Mouse (Mus musculus) urinary bladder, postnatal 10 days (tissue): Measurements from ENCODE around the gene Bcat2.

Experiments used
- DNase-seq: peaks from one replicate; pipeline ENCODE4 v3.0.0; 2022; ENCODE audit warnings: low spot score

Gene Bcat2

GRCm38 (mm10) chr7:45587631-45588592, 18.0 kb downstream of the Bcat2 start:
- no peak for DNase-seq

DNA sequence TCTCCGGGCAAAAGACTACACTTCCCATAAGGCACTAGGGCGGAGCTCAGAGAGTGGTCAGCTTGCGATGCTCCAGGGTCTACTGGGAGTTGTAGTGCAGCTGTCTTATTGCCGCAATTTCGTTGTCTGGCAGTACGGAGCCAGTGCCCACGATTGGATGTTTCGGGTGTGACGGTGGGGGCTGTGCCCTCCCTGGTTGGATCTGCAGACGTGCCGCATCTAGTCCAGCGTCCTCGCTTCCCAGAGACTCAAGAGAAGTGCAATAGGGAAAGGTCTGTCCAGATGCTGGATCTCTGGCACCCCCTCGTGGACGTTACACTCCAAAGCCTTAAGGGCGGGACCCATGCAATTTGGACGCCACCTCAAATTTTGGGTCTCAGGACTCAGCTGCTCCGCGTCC, 19.2 kb downstream of the Bcat2 start:
- peak; percentile 73 for DNase-seq

- DNase-seq = no peak
Observed at GRCm38 (mm10) chr7:45589898-45590297, 19.9 kb downstream of the Bcat2 start.

- DNase-seq = no peak
Observed at GRCm38 (mm10) chr7:45590874-45591273, 20.9 kb downstream of the Bcat2 start.

- DNase-seq = no peak
Observed at GRCm38 (mm10) chr7:45591880-45592279, 21.9 kb downstream of the Bcat2 start.

DNA sequence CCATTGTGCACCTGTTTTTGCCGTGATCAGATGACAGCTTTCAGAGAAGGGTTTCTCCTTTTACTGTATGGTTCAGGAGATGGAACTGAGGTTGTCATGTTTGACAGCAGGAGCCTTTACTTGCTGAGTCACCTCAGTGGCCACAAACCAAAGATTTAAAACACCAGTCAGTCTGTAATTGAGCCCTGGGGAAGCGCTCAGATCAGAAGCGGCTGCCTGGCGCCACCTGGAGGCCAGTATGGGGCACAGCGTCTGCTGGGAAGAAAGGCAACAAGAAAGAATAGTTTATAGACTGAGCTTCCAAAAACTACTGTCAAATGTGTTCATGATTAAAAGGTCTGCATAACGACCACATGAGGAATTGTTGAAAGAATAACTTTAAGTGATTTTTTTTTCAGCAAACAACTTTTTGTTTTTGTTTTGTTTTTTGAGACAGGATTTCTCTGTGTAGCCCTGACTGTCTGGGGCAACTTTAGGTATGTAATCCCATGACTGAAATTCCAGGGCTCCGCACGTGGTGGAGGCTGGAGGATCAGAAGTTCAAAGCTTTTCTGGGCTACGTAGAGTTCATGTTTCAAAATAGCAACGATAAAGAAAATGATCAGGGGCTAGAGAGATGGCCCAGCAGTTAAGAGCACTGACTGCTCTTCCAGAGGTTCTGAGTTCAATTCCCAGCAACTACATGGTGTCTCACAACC, 23.3 kb downstream of the Bcat2 start:
- no peak for DNase-seq

GRCm38 (mm10) chr7:45595176-45595575, 25.2 kb downstream of the Bcat2 start:
- DNase-seq = no peak

GRCm38 (mm10) chr7:45596107-45596506, 26.2 kb downstream of the Bcat2 start:
- DNase-seq = no peak

DNA sequence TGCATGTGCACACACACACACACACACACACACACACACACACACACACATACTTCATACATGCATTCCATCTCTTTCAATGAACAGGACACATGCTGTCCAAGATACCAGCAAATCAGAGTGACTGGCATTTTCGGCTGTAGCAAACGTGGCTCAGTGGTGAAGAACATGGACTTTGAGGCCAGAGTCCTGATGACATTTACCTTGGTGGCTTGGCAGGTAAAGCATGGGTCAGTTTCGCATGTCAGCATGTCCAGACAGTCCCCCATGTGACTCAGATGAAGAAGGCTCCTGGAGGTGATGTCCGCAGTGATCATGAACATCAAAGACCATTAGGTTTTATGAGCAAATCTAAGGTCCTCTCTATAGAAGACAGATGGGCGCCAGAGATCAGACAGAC, 27.1 kb downstream of the Bcat2 start:
- no peak for DNase-seq

DNA sequence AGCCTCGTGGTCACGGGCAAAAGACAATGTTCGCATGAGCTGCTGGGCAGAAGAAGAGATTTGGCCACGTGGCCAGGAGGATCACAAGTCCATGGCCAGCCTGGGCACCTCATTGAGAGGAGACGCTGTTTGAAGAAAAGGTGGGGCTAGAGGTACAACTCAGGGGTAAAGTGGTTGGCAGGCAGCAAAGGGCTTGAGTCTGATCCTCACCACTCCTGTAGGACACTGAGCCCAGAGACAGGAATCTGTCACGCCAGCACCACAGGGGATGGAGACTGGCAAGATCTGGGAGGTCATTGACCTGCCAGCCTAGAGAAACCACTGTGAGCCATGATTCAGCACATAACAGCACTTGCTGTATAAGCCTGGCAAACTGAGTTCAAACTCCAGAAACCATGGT, 27.6 kb downstream of the Bcat2 start:
- no peak for DNase-seq

GRCm38 (mm10) chr7:45598960-45599879, 29.3 kb downstream of the Bcat2 start:
- peak; percentile 5 for DNase-seq

DNA sequence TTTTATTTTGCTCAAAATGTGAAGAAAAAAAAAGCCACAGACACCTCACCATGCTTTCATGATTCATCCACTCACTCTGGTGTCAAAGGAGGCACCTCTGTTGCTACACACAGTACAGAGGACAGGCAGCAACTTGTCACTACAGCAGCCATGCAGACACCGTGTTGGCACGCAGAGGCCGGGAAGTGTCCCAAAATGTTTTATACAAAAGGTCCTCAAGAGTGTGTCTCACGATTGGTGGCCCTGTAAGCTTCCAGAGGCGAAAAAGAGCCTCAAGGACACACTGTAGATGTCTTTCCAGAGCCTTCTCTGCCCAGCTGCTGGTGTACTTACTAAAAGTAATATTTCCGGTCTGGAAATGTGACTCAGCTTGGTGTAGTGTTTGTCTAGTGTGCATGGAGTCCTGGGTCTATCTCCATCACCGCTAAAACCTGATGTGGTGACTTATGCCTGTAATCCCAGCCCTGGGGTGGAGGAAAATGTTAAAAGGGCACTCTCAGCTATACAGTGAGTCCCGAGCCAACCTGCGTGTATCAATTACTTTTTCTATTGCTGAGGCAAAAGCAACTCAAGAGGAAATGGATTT, 35.8 kb downstream of the Bcat2 start:
- DNase-seq = no peak

DNA sequence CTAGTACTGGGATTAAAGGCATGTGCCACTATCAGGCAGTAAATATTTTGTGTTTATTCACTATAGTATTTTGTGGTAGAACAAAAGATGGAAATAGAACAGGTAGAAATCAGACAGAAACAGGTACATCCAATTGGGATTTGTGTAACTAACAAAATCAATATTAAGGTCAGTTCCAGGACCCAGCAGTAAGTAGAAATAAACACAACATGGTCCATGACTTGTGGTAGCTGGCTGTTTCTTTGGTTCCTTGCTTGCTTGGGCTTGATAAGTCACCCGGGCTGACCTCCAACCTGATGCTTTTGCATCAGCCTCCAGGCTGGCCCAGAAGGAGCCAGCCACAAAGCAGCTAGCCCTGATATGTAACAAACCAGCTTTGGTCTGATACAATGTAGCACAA, 39.6 kb downstream of the Bcat2 start:
- DNase-seq = no peak

DNA sequence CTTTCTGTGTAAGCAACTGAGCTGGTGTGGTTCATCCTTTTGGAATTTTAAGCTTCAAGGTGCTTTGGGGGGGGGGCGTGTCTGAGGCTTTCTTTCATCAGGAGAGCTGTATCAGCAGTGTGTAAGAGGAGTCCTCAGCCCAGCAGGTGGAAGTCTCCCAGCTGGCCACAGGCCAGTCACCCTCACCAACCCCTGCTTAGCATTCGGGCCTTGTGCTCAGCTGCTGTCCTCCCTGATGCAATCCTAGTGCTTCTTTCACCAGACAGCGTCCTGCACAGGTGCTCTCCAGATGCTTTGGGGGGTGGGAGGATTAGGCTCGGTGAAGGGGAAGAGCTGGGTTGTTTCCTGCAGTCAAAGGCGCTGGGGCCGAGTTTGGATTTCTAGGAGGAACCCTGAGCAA, 46.3 kb downstream of the Bcat2 start:
- no peak for DNase-seq

- DNase-seq = no peak
Observed at GRCm38 (mm10) chr7:45617042-45617695, 47.2 kb downstream of the Bcat2 start, which contains the start of gene Fut1. Gene Fut1, plus strand, starts transcription at chr7:45617289.

DNA sequence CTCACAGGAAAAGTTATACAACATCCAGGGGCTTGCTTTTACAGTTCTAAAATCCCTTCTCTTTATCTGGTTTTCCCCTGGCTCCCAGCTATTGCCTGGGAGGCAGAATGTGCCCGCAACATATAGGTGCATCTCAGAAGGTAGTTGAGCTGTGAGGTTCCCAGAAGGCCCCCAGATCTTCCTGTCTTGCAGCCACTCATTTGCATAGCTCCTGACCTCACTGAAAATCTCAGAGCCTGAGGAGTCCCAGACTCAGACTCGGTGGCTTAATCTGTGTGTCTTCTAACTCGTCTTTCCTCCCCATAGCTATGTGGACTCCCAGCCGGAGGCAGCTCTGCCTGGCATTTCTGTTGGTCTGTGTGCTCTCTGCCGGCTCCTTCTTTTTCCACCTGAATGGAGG, 48.4 kb downstream of the Bcat2 start:
- no peak for DNase-seq

DNA sequence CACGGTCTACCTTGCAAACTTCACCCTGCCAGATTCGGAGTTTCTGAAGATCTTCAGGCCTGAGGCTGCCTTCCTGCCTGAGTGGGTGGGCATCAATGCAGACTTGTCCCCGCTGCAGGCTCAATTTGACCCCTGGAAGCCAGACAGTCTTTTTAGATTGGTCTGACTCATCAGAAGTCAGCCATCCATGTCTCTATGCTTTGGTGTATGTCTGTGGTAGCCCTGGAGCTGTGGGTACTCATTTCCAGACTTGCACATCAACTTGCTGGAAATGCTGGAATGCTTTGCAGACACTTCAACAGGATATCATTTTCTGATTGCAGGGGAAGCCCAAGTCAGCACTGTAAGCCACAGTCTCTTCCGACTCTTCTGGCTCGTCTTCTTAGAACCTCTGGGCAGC, 49.6 kb downstream of the Bcat2 start:
- no peak for DNase-seq

DNA sequence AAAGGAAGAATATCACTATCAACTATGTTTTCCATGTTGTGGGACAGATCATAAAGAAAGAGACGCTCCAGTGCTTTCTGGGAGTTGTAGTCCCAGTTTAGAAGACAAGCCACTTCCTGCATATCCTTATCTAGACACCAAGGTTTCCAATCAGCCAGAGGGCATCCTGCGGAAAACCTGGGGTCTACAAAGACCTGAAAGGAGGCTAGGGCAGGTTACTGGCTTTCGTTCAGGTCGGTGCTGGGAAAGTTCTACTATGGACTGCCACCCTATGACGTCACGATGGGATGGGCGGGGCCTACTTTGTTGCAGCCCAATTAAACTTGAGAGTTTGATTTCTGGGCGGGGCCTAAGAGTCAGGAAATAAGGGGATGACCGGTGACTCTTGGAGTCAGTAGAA, 51.5 kb downstream of the Bcat2 start, which contains the start of gene Izumo1:
Gene Izumo1, plus strand, starts transcription at position 369 of the 400 bp plus-strand sequence.
- DNase-seq = no peak

- no peak for DNase-seq
Observed at GRCm38 (mm10) chr7:45623507-45623906, 53.6 kb downstream of the Bcat2 start.

DNA sequence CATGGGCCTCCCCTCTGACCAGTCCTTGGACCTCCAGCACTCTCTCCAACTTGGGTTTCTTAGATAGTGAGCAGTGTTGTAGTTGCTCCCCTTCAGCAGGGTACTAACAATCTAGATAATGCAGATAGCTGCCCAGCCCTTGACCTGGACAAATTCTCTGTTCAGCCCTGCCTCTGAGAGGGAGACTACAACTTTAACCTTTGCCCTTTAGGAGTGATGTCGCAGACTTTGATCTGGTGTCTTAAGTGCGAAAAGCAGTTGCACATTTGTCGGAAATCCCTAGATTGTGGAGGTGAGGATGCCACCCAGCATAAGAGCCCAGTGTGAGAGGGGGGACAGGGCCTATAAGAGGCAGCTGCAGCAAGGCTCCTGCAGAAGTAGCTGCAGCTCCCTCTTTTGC, 54.8 kb downstream of the Bcat2 start:
- no peak for DNase-seq

DNA sequence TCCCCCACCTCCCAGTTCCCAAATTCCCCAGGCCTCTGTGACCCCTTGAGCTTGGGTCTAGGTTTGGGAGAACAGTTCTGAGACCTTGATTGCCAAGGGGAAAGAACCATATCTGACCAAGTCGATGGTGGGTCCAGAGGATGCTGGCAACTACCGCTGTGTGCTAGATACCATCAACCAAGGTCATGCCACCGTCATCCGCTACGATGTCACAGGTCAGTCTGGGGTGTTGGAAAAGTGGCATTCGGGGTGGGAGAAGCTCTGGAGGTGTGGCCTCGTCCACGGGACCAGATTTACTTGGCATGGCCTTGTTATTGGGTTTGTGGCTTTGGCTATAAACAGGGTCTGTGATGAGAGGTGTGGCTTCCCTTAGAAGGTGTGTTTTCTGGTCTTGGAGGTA, 55.5 kb downstream of the Bcat2 start:
- no peak for DNase-seq
